Mouse (Mus musculus): ENCODE data around the gene Ergic2. TPM values are rescaled to one million over a fixed set of nuclear protein-coding genes. Genes with fewer than 3 reads are reported as not detected.
"Not testable (repeated sequence)": the region's sequence is repeated elsewhere in the genome, so short reads cannot be mapped to it uniquely, and the experiment has no call there.

Gene Ergic2
- polyA plus RNA-seq, 1 experiment from 2014 or later = 223 TPM

DNA sequence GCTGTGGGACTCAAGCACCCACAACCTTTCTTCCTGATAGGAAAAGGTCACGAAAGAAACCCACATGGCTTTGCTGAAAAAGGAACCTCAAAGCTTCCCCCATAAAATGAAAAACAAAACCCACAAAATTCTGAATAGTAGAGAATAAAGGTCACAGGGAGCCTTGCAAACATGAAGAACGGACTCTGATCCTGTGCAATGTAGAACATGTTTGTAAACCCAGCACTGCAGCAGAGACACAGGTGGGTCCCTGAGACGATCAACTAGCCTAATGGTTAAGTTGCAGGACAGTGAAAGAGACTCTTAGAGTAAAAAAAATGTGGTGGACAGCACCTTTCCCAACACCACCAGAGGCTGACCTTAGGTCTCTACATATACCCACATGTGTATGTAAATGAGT, 12.4 kb downstream of the Ergic2 start:
- 94% methylated on average over 3 of the region's 3 CpGs for WGBS
- ATAC-seq (ENCODE audit: low FRiP score, low read depth) = no peak
- Histone ChIP-seq H3K9ac (no peak overlapping the region), H3K9me3 (no peaks in the 10 kb centered on the region), H3K4me1 (no peaks in the 10 kb centered on the region), H3K27ac (no peak overlapping the region), H3K4me3 (no peak overlapping the region), H3K27me3 (replicated peaks) (no peaks in the 10 kb centered on the region), H3K36me3 (peaks cover 40% of the 10 kb centered on the region), H3K4me2 (replicated peaks) (no peak overlapping the region)

GRCm38 (mm10) chr6:148199177-148199576, 13.0 kb downstream of the Ergic2 start:
- ATAC-seq (ENCODE audit: low FRiP score, low read depth) = no peak
- Histone ChIP-seq H3K9me3 (no peaks in the 10 kb centered on the region), H3K4me3 (no peak overlapping the region), H3K27me3 (replicated peaks) (no peaks in the 10 kb centered on the region), H3K36me3 (peaks cover 45% of the 10 kb centered on the region), H3K4me2 (replicated peaks) (no peak overlapping the region), H3K27ac (no peak overlapping the region), H3K9ac (no peak overlapping the region), H3K4me1 (no peaks in the 10 kb centered on the region)
- WGBS = 92% methylated on average over 2 of the region's 2 CpGs

GRCm38 (mm10) chr6:148193972-148194701, 18.0 kb downstream of the Ergic2 start:
- Histone ChIP-seq H3K4me3 (no peak overlapping the region), H3K9ac (no peak overlapping the region), H3K4me2 (replicated peaks) (no peak overlapping the region), H3K27ac (no peak overlapping the region), H3K36me3 (peaks cover 41% of the 10 kb centered on the region), H3K27me3 (replicated peaks) (no peaks in the 10 kb centered on the region), H3K4me1 (no peaks in the 10 kb centered on the region), H3K9me3 (no peaks in the 10 kb centered on the region)
- WGBS = 93% methylated on average over 6 of the region's 6 CpGs
- no peak for ATAC-seq (ENCODE audit: low FRiP score, low read depth)

DNA sequence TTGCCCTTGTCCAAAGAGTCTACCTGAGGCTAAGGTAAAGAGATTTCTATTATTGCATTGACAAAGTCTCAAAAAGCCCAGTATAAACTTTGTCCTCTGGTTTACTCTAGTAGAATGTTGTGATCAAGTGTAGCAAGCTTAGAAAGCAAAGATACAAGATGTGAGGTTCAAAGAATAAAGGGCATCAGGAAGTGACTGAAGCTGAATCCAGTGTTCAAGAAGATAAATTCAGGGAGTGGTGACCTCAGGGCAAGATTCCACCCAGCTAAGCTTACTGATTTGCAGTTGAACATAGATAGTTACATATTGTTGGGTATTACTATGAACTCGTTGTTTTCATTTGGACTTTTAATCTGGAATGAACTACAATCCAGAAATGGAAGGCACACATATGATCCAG, 26.5 kb downstream of the Ergic2 start:
- Histone ChIP-seq H3K4me3 (no peak overlapping the region), H3K27me3 (replicated peaks) (no peaks in the 10 kb centered on the region), H3K4me2 (replicated peaks) (no peak overlapping the region), H3K36me3 (peaks cover 63% of the 10 kb centered on the region), H3K27ac (no peak overlapping the region), H3K9ac (no peak overlapping the region), H3K4me1 (no peaks in the 10 kb centered on the region), H3K9me3 (no peaks in the 10 kb centered on the region)
- no peak for ATAC-seq (ENCODE audit: low FRiP score, low read depth)
- WGBS = 95% methylated on average over 1 of the region's 1 CpGs

DNA sequence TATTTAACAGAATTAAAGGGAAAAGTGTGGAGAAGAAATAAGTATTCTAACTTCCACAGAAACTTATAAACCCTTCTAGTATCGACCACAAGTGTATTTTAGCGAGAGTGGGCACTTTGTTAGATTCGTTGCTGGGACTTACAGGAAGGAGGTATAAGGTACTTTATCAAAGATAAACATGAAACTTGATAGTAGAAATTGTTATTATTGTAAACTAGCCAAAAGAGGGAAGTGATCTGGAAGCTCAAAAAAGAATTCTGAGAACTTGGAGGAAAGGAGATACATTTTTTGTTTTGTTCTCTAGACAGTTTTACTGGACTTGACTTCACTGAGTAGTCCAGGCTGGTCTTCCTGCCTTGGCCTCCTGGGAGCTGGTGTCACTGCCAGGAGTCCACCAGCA, 39.3 kb downstream of the Ergic2 start:
- Histone ChIP-seq H3K27ac (no peak overlapping the region), H3K36me3 (no peaks in the 10 kb centered on the region), H3K9ac (no peak overlapping the region), H3K4me3 (no peak overlapping the region), H3K9me3 (no peaks in the 10 kb centered on the region), H3K4me1 (no peaks in the 10 kb centered on the region), H3K27me3 (replicated peaks) (no peaks in the 10 kb centered on the region), H3K4me2 (replicated peaks) (no peak overlapping the region)
- no peak for ATAC-seq (ENCODE audit: low FRiP score, low read depth)
- WGBS = 92% methylated on average over 3 of the region's 3 CpGs

DNA sequence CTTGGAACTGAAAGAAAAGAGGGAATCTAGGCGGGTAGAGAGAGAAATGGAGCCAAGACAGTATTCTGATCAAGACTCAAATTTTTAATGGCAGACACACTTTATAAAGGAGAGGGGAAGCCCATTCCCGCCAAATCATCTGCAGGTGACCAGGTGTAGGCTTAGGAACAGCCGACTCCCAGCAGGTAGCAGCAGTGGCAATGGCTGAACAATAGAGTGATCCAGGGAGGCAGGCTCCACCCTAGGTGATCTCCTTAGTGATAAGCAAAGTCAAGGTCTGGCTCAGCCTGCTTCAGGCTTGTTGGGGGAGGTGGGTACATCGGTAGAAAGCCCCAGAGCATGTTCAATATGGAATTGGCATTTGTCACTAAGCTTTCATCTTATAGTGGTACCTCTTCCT, 59.9 kb downstream of the Ergic2 start:
- not testable (repeated sequence) for H3K27me3 ChIP-seq (replicated peaks); H3K27ac ChIP-seq; H3K4me1 ChIP-seq; H3K4me2 ChIP-seq (replicated peaks); H3K9me3 ChIP-seq; H3K4me3 ChIP-seq; H3K9ac ChIP-seq; ATAC-seq (ENCODE audit: low FRiP score, low read depth); H3K36me3 ChIP-seq
- 68% methylated on average over 4 of the region's 4 CpGs for whole genome bisulfite sequencing

DNA sequence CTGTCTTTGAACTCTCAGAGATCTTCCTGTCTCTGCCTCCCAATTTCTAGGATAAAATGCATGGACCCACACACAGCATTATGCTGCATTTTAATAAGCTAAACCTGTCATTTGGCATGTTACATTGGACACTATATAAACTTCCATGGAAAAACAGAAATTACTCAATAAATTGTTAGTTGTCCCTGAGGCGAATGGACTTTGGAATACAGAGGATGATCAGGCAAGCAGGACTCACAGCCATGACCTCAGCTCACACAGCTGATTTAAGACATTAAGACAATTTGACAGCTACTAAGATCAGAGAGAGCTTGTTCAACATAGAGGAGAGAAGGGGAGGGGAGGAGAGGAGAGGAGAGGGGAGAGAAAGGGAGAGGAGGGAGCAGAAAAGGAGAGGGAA, 69.8 kb downstream of the Ergic2 start:
- no peaks in the 10 kb centered on the region for H3K9me3 ChIP-seq
- no peak overlapping the region for H3K4me3 ChIP-seq
- H3K4me1 ChIP-seq = no peaks in the 10 kb centered on the region
- no peak overlapping the region for H3K9ac ChIP-seq
- no peaks in the 10 kb centered on the region for H3K36me3 ChIP-seq
- no peaks in the 10 kb centered on the region for H3K27me3 ChIP-seq (replicated peaks)
- 87% methylated on average over 1 of the region's 1 CpGs for WGBS
- no peak overlapping the region for H3K4me2 ChIP-seq (replicated peaks)
- no peak for ATAC-seq (ENCODE audit: low FRiP score, low read depth)
- no peak overlapping the region for H3K27ac ChIP-seq

DNA sequence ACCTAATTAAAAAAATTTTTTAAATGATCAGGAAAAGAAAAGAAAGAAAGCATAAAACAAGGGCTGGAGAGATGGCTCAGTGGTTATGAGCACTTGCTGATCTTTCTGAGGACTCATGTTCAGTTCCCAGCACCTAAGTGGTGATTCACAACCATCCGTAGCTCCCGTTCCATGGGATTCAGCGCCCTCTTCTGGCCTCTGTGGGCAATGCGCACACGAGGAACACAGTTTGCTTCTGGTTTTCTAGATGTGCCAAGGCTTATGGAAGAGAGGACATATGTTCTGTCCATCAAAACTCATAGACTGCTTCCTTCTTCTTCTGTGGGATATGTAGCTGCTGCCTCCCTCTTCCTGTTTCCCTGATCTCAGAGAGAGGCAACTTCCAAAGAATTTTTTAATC, 70.3 kb downstream of the Ergic2 start:
- Histone ChIP-seq H3K9ac (no peak overlapping the region), H3K27me3 (replicated peaks) (no peaks in the 10 kb centered on the region), H3K27ac (no peak overlapping the region), H3K4me2 (replicated peaks) (no peak overlapping the region), H3K36me3 (no peaks in the 10 kb centered on the region), H3K9me3 (no peaks in the 10 kb centered on the region), H3K4me1 (no peaks in the 10 kb centered on the region), H3K4me3 (no peak overlapping the region)
- no peak for ATAC-seq (ENCODE audit: low FRiP score, low read depth)
- WGBS = 79% methylated on average over 5 of the region's 5 CpGs

DNA sequence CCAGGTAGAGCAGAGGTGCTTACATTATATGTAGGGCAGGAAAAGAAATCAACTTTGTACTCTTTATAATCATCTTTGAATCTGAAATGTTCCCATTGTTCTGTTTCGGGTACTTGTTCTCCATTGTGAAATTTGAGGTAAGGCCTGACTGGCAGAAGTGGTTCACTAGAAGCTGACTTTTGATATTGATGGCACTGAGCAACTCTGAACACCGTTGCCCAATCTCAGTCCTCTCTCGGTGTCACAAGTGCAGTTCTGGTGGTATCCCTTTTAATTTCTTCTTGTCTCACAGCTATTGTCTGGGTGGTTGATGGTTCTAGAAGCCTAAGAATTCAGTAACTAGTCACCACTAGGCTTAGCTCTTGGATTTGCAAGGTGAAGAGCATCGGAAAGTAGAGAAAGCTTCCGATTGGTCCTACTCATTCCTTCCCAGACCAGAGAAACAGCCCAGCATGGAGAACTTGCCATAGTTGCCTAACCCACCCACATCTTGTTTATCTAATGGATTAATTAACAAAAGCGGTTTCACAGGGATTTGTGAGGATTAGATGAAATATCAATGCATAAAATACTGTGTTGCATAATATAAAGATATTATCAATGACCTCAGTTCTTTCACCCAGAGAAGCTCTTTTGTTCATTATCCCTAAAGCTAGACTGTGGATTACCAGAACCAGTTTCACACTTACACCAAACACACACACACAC, 72.7 kb downstream of the Ergic2 start:
- H3K4me1 ChIP-seq = no peaks in the 10 kb centered on the region
- 92% methylated on average over 6 of the region's 6 CpGs for WGBS
- H3K27me3 ChIP-seq (replicated peaks) = no peaks in the 10 kb centered on the region
- no peak overlapping the region for H3K4me2 ChIP-seq (replicated peaks)
- no peak for ATAC-seq (ENCODE audit: low FRiP score, low read depth)
- H3K4me3 ChIP-seq = no peak overlapping the region
- no peaks in the 10 kb centered on the region for H3K36me3 ChIP-seq
- H3K9ac ChIP-seq = no peak overlapping the region
- no peak overlapping the region for H3K27ac ChIP-seq
- H3K9me3 ChIP-seq = no peaks in the 10 kb centered on the region

DNA sequence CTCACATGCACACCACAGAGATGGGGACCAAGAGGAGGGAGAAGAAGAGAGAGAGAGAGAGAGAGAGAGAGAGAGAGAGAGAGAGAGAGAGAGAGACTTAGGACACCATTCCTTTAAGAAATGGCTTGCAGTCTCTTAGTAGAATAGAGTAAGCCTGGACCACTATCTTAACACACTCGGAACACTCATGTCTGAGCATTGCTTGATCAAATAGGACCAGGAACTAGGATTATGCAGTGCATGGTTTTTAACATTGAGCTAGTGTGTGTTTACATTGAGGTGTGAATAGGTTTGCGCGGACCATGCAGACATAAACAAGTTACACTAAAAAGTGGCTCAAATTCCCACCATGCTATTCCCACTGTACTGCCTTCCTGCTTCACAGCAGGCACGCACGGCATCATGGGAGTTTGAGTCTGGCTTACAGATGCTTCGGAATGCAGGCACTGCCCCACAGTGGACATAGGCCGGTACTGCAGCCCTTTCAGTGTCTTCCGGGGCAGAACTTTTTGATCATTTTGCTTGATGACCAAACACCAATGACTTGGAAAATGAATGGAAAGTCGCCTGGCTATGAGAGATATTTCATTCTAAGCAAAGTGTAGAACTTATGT, 76.3 kb downstream of the Ergic2 start:
- no peaks in the 10 kb centered on the region for H3K9me3 ChIP-seq
- 27% methylated on average over 9 of the region's 9 CpGs for WGBS
- no peak overlapping the region for H3K9ac ChIP-seq
- H3K27ac ChIP-seq = no peak overlapping the region
- no peak overlapping the region for H3K4me2 ChIP-seq (replicated peaks)
- no peaks in the 10 kb centered on the region for H3K36me3 ChIP-seq
- H3K27me3 ChIP-seq (replicated peaks) = no peaks in the 10 kb centered on the region
- no peaks in the 10 kb centered on the region for H3K4me1 ChIP-seq
- no peak overlapping the region for H3K4me3 ChIP-seq
- ATAC-seq (ENCODE audit: low FRiP score, low read depth) = peak; percentile 81

DNA sequence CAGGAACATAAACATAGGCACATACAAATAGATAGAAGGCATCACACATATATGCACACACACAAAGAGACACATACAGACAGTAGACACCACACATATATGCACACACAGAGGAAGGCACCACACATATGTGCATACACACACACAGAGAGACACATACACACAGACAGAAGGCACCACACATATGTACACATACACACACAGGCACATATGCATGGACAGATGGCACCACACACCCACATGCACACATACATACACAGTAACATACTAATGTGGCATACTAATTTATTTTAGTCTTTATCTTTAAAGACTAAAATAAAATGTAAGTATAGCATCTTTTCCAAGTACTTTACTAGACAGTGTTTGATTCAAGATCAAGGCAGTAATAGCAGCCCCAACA, 78.6 kb downstream of the Ergic2 start:
- Histone ChIP-seq H3K4me2 (replicated peaks) (no peak overlapping the region), H3K9me3 (no peaks in the 10 kb centered on the region), H3K4me1 (no peaks in the 10 kb centered on the region), H3K9ac (no peak overlapping the region), H3K36me3 (no peaks in the 10 kb centered on the region), H3K27ac (no peak overlapping the region), H3K27me3 (replicated peaks) (no peaks in the 10 kb centered on the region), H3K4me3 (no peak overlapping the region)
- no peak for ATAC-seq (ENCODE audit: low FRiP score, low read depth)

GRCm38 (mm10) chr6:148132314-148132713, 79.9 kb downstream of the Ergic2 start:
- WGBS = 36% methylated on average over 10 of the region's 10 CpGs
- Histone ChIP-seq H3K27ac (no peak overlapping the region), H3K9me3 (no peaks in the 10 kb centered on the region), H3K27me3 (replicated peaks) (no peaks in the 10 kb centered on the region), H3K36me3 (no peaks in the 10 kb centered on the region), H3K4me1 (no peaks in the 10 kb centered on the region), H3K4me3 (no peak overlapping the region), H3K4me2 (replicated peaks) (no peak overlapping the region), H3K9ac (no peak overlapping the region)
- no peak for ATAC-seq (ENCODE audit: low FRiP score, low read depth)
